ENCODE assay signal across 8 mouse cellular contexts in the genomic region with DNA sequence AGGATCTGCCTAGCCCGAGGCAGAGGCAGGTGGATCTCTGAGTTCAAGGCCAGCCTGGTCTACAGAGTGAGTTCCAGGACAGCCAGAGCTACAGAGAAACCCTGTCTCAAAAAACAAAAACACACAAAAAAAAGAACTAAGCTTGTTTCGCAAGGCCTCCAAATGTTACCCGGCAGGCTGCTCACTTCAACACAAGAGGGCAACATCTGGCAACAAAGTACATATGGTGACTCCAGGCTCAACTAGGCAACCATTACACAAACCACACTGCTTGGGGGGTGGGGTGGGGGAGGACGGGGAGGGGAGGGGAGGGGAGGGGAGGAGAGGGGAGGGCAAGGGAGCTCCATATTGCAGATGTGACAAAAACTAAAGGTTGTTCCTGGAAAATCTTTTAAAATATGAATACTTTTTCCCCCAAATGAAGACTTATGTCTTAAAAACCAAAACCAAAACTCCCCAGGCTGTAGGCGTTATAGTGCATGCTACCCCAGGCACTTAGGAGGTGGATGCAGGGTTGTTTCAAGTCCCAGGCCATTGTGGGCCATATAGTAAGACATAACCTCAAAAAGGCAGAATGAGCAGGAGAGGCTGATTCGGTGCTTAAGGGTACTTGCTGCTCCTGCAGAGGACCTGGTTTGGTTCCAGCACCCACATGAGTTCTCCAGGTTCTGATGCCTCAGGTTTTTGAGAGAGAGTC. TPM values are rescaled to one million over a fixed set of nuclear protein-coding genes. Genes with fewer than 3 reads are reported as not detected.
A peak's percentile ranks its signal among the peaks of the same experiment; 100 is the strongest.
DNase-seq lines count a peak whose midpoint lies in the region; ATAC-seq lines count a peak whose summit lies in the region.

No protein-coding gene starts in this region.

- H3K4me1 ChIP-seq in heart, embryonic 10.5 days = peaks cover 8% of the 10 kb centered on the region

- peak; percentile 32 to 33 for DNase-seq in heart, postnatal 10 days
- no peak for DNase-seq in heart, embryonic 10.5 days (ENCODE audit: low spot score)
- DNase-seq in CD4-positive helper T cell, adult 2 months (ENCODE audit: low read depth, low spot score) = peak; percentile 80
- DNase-seq in cerebellum, postnatal 10 days = no peak
- no peak for DNase-seq in frontal cortex, postnatal 14 days (ENCODE audit: low spot score in 2 of 2)
- DNase-seq in cerebellum, adult 9-11 months = no peak

- no peak overlapping the region for H3K4me3 ChIP-seq in heart, embryonic 10.5 days

- no peaks in the 10 kb centered on the region for H3K27me3 ChIP-seq in heart, embryonic 10.5 days (ENCODE audit: insufficient read depth, poor library complexity, severe bottlenecking)

- intact Hi-C loops in heart, postnatal 10 days (cut with DNase I) = loop anchor here (1.0 kb wide), 1 partner anchor 126 kb away; no protein-coding TSS in a partner anchor

- no peaks in the 10 kb centered on the region for H3K9me3 ChIP-seq in heart, embryonic 10.5 days

- WGBS in heart, embryonic 10.5 days = 84% methylated on average over 5 of the region's 6 CpGs

- H3K27ac ChIP-seq in heart, embryonic 10.5 days = no peak overlapping the region

- H3K36me3 ChIP-seq in heart, embryonic 10.5 days = peaks cover 29% of the 10 kb centered on the region

- ATAC-seq in granulocyte monocyte progenitor cell, adult 5-6 weeks (replicated peaks; ENCODE audit: poor library complexity, severe bottlenecking) = peak; percentile 95
- peak; percentile 80 for ATAC-seq in monocyte, adult 5-6 weeks (replicated peaks; ENCODE audit: insufficient number of reproducible peaks, low FRiP score, low TSS enrichment, poor library complexity, severe bottlenecking)

RNA-seq across cellular contexts. Expression of gene Akap5, which starts 21.2 kb away (rescaled TPM):
- 1 to 10 TPM; 3.7 to 7.2 TPM for total RNA-seq in heart, postnatal 10 days (2021)
- 9.5 and 12.3 TPM in 2 replicates for polyA plus RNA-seq in heart, embryonic 10.5 days (2016; fragmentation: Nextera tagmentation; extraction: Ambion mirVana)
- total RNA-seq in granulocyte monocyte progenitor cell, adult 5-6 weeks (2014; fragmentation: Nextera tagmentation) = 0.17 TPM in 1 of 2 replicates, not detected in the other
- total RNA-seq in granulocyte monocyte progenitor cell, adult 5-6 weeks (2017) = 0.21 and 0.30 TPM in 2 replicates
- total RNA-seq in monocyte, adult 5-6 weeks (2017) = 0.10 to 1.3 TPM (median 0.32 TPM) in 3 replicates

RNA-seq across cellular contexts. Expression of gene Zbtb25, which starts 23.5 kb away (rescaled TPM):
- 10 to 100 TPM in 1 of 2 experiments, 1 to 10 TPM in 1; 8.5 to 12.2 TPM for total RNA-seq in heart, postnatal 10 days (2021)
- 12.7 and 16.8 TPM in 2 replicates for polyA plus RNA-seq in heart, embryonic 10.5 days (2016; fragmentation: Nextera tagmentation; extraction: Ambion mirVana)
- 26.4 and 29.4 TPM in 2 replicates for total RNA-seq in granulocyte monocyte progenitor cell, adult 5-6 weeks (2014; fragmentation: Nextera tagmentation)
- total RNA-seq in granulocyte monocyte progenitor cell, adult 5-6 weeks (2017) = 21.4 and 22.4 TPM in 2 replicates
- total RNA-seq in monocyte, adult 5-6 weeks (2017) = 6.7 to 16.7 TPM (median 15.7 TPM) in 3 replicates

RNA-seq across cellular contexts. Expression of gene Zbtb1, which starts 24.2 kb away (rescaled TPM):
- total RNA-seq in heart, postnatal 10 days (2021) = 1 to 10 TPM; 5.8 to 6.7 TPM
- polyA plus RNA-seq in heart, embryonic 10.5 days (2016; fragmentation: Nextera tagmentation; extraction: Ambion mirVana) = 8.9 and 10.2 TPM in 2 replicates
- 12.0 and 15.6 TPM in 2 replicates for total RNA-seq in granulocyte monocyte progenitor cell, adult 5-6 weeks (2014; fragmentation: Nextera tagmentation)
- total RNA-seq in granulocyte monocyte progenitor cell, adult 5-6 weeks (2017) = 12.9 and 15.3 TPM in 2 replicates
- total RNA-seq in monocyte, adult 5-6 weeks (2017) = 17.2 to 22.9 TPM (median 19.8 TPM) in 3 replicates

RNA-seq across cellular contexts. Expression of gene Hspa2, which starts 58.1 kb away (rescaled TPM):
- 10 to 100 TPM in 1 of 2 experiments, 1 to 10 TPM in 1; 9.9 to 11.7 TPM for total RNA-seq in heart, postnatal 10 days (2021)
- 14.4 and 24.4 TPM in 2 replicates for polyA plus RNA-seq in heart, embryonic 10.5 days (2016; fragmentation: Nextera tagmentation; extraction: Ambion mirVana)
- 1.9 and 7.3 TPM in 2 replicates for total RNA-seq in granulocyte monocyte progenitor cell, adult 5-6 weeks (2014; fragmentation: Nextera tagmentation)
- 18.9 and 19.4 TPM in 2 replicates for total RNA-seq in granulocyte monocyte progenitor cell, adult 5-6 weeks (2017)
- total RNA-seq in monocyte, adult 5-6 weeks (2017) = 9.5 to 14.7 TPM (median 11.9 TPM) in 3 replicates

Comparison
In these comparisons a context has a peak if more than half of its experiments do, and no peak if none do; other contexts are left out.
1. DNase-seq: peak in heart, postnatal 10 days (2 of 2) and CD4-positive helper T cell, adult 2 months (single experiment); none in heart, embryonic 10.5 days (single experiment), cerebellum, postnatal 10 days (0 of 2), frontal cortex, postnatal 14 days (0 of 2) and cerebellum, adult 9-11 months (single experiment).